Mouse (Mus musculus) adrenal gland, postnatal 25 days (tissue): Measurements from ENCODE around the gene Cdc6. TPM values are rescaled to one million over a fixed set of nuclear protein-coding genes. Genes with fewer than 3 reads are reported as not detected.

Source experiments
- DNase-seq: peaks from one replicate; pipeline ENCODE4 v3.0.0; 2021; ENCODE audit warnings: mixed read lengths
- long read RNA-seq: library from polyadenylated mRNA; stranded (forward); transcript quantifications from one replicate; pipeline ENCODE4 v2.0.0, GENCODE M21; 2021
- total RNA-seq: library from RNA; stranded (reverse); gene quantifications from 2 replicates; pipeline ENCODE4 v1.2.3, GENCODE M21; 2021

Gene Cdc6
- 1.7 and 4.3 TPM in 2 replicates for total RNA-seq
- long read RNA-seq, full-length matches to known transcripts = 2 of 4 reads
- long read RNA-seq, partial matches to known transcripts = 1 of 4 reads
- long read RNA-seq, other reads (novel, unspliced or antisense) = 1 of 4 reads

DNA sequence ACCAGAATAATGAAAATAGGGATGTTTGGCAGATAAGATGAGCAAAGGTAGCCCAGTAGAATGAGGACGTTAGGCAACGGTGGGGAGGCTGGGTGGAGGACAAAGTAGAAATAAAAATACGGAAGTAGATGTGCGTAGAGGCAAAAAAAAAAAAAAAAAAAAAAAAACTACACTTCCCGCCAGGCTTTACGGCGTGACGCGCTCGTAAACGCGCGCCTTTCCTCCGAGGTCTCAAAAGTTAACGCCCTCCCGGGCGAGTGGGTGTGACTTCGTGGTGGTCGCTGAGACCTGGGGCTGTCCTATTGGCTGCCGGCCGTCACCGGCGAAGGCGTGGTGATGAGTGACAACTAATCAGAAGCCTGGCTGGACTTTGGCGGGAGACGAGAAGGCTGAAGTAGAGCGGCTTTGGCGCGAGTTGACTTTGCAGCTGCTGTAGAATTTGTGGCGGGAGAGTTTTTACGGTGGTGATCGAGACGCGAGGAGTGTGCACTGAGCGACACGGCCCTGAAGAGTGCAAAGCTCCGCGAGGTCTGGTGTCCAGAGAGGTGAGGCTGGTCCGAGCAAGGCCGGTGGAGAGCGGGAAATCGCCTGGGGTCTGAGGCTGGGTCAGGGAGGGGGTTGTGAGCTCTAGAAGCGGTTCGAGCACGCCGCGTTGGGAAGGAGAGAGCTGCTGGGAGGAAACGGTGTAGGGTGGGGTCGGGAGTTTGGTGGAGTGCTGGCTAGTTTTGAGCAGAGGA, at the start of gene Cdc6:
TSS of gene Cdc6 (plus strand) at position 365 of the 737 bp plus-strand sequence.
- DNase-seq = peak; percentile 94

DNA sequence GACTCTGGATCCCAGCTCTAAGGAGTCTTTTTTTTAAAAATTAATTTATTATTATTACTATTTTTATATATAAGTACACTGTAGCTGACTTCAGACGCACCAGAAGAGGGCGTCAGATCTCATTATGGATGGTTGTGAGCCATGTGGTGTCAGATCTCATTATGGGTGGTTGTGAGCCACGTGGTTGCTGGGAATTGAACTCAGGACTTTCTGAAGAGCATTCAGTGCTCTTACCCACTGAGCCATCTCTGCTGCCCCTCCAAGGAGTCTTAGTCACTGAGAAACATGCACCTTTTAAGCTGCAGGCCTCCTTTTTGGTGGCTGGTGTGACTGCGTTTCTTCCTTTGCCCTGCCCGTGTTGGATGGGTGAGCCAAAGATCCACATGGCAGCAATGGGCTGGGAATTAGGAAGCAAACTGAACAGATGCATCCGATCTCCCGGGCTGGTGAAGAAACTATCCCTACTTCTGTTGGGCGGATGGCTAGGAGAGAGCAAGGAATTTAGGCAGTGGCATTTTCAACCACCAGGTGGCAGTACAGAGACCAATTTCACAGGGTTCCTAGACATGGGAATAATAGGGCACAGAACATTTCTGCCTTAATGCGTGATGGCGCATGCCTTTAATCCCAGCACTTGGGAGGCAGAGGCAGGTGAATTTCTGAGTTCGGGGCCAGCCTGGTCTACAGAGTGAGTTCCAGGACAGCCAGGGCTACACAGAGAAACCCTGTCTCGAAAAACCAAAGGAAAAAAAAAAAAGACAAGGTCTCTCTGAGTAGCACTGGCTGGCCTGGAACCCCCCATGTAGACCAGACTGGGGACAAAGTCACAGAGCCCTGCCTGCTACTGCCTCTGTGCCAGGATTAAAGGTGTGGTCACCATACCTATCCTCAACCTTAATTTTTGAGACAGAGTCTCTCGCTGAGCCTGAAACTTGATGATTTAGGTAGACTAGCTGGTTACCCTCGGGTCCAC, 48.6 kb upstream of the Cdc6 start:
- DNase-seq = peak; percentile 81

DNA sequence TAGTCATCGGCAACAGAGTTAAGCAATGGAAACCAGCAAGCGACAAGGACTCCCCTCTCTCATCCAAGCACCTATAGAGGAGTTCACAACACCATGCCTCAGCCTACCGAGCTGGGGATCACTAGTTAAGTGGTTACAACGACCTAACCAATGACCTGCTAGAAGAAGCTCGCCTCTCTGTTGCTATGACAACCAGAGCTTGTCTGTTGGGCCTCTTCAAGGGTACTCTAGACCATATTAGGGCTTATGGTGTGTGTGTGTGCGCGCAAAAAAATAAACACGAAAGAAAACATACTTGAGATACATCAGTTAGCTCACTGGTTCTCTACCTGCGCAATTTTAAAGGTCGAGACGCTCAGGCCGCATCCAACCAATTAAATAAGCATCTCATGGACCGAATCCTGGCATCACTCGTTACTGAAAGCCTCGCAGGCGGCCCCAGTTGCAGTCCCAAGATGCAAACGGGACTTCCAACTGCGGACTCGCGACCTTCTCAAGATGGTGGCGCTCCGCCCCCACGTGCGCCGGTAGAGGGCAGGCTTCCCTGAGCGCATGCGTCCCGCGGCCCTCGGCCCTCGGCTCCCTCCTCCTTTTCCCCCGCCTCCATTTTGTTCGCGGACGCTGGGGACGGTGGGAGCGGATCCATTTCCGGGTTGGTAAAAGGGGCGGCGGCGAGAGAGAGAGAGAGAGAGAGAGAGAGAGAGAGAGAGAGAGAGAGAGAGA, 44.4 kb upstream of the Cdc6 start, which contains the start of gene Wipf2:
TSS of gene Wipf2 (plus strand) at position 611 of the 723 bp plus-strand sequence.
- peak; percentile 97 for DNase-seq

DNA sequence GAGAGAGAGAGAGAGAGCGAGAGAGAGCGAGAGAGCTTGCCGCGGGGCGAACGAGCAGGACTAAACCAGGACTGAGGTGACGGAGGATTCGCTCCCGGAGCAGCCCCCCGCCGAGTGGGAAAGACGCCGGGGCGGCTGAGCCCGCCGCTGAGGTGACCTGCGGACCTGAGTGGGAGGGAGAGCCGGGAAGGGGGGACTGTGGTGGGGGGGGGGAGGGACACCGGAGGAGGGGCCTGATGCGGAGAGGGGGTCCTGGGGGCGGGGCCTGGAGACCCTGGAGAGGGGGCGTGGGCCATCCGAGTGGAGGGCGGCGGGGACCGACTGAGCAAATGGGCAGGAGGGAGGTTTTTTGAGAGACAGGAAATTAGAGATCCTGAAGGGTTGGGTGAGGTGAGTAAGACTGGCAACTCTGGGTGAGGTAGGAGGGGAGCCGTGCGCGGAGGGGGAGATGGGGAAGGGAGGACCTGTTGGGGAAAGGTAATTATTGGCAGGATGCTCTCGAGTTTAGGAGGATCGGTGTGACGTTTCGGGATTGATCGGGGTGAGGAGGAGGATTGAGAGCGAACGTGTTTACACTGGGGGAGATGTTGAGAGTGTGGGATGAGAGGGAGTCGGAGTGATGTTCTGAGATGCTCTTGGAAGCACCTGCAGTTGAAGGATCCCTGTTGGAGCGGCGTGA, 43.7 kb upstream of the Cdc6 start:
- peak; percentile 46 for DNase-seq

DNA sequence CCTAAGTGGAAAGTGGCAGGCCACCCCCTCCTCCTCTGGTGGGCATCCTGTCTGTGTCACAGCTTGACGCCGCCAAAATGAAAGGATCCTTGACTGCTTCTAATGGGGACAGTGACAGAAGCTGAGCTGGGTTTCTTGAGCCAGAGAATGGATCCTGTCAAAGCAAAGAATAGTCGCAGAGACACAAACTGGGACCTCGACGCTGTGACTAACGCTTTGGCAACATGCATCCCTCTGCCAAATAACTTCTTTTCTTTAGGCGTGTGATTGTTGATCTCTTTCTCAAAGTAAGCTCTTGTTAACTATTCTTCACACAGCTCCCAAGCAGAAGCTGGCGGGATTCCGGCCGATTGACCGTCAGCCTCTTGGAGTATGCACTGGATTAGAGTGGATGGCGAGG, 40.3 kb upstream of the Cdc6 start:
- DNase-seq = no peak

DNA sequence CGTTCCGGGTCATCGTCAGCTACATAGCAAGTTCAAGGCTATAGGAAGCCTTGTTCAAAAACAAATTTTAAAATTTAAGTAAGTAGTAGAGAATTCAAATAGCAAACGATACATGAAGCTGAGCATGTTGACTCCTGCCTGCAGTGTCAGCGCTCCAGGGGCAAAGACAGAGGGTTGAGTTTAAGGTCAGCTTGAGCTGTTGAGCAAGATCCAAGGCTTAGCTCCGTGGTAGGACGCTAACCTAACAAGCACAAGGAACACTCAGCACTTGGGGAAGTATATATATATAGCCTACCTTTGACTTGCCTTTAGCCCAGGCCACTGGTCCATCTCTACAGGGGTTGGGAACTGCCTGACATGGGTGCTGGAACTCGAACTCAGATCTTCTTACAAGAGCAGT, 37.7 kb upstream of the Cdc6 start:
- no peak for DNase-seq

DNA sequence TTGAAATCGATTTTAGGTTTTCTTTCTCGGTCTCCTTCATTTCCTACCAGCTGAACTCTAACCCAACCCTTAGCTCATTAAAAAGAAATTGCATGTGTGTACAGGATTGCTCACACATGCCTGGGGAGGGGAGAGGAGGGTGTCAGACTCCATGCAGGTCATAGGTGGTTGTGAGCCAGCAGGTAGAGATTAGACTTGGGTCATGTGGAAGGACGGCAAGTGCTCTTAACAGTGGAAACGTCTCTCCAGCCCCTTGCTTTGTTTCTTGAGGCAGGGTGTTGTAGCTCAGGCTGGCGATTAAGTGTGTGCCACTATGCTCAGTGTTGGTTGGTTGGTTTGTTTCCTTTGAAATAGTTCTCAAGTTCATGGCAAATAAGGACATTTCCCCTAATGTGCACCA, 36.8 kb upstream of the Cdc6 start:
- DNase-seq = no peak

DNA sequence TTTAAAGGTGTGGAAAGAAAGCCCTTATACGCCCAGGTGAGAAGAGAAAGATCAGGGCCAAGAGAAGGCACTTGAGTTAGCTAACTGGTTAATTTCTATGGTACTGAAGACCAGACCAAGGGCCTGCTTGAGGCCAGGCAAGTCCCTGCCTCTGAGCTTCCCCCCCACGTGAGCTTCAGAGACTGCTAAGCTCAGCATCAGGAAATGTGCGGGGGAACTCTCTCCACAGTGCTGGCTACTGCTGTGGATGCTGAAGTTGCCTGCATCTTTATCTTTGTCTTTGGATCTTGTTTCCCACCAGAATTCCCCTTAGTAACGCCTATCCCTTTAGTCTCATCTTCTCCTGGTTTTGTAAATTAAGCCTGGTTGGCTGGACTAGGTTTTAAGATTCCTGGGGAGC, 36.2 kb upstream of the Cdc6 start:
- DNase-seq = no peak

DNA sequence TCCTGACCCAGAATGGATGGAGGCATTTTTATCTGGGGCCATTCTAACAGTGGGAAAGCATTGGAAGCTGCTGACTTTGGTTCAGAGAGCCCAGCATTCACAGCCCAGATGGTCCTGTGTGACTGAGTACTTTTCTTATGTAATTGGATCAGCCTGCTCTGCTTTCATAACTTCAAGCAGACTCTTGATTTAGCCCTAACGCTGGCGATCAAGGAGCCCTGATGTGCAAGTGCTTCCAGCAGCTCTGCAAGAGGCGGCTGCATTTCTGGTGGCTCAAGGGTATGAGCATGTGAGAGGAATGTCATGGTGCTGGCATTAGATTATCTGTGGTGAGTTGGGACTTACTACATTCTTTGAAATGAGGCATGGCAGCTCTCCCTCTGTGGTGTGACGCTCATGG, 35.6 kb upstream of the Cdc6 start:
- no peak for DNase-seq

DNA sequence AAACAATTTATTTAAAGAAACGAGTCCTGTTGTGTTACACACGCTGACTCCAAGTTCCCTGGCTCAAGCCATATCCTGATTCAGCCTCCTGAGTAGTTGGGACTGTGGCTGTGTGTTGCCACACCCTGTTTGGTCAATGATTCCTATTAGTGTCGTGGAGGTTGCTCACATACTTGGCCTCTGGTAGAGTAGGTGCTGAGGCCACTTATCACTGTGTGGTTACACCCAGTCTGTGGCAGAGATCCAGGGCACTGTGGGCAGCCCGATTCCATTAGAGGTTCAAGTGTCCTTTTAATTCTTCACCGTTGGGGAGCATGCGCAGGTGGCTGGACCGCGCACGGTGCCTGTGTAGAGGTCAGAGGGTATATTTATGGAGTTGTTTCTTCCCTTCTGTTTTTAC, 33.7 kb upstream of the Cdc6 start:
- no peak for DNase-seq

DNA sequence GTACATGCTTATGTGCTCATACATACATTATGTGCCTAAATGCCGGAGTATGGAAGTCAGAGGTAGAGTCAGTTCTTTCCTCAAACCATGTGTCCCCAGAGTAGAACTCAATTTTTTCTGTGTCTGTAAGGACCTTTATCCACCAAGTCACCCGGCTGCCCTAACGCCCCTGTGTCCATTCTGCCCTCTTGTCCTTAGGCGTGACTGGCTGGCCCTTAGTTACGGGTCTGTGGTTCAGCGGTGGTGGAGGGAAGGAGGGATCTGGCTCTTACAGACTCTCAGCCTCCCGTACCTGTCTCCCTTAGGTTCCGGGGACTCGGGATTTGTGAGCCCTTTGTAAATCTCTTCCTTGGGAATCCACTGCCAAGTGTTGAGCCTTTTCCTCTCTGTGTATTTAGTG, 30.6 kb upstream of the Cdc6 start:
- no peak for DNase-seq

DNA sequence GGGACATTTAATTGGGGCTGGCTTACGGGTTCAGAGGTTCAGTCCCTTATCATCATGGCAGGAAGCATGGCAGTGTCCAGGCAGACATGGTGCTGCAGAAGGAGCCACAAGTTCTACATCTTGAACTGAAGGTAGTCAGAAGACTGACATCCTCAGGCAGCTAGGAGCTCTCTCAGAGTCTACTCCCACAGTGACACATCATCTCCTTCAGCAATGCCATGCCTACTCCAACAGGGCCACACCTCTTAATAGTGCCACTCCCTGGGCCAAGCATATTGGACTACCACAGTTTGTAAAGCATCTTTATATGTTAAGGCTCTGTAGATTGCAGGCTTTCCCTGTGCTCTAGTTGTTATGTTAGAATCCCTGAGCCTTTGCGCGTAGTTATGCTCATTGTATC, 19.9 kb upstream of the Cdc6 start:
- no peak for DNase-seq

DNA sequence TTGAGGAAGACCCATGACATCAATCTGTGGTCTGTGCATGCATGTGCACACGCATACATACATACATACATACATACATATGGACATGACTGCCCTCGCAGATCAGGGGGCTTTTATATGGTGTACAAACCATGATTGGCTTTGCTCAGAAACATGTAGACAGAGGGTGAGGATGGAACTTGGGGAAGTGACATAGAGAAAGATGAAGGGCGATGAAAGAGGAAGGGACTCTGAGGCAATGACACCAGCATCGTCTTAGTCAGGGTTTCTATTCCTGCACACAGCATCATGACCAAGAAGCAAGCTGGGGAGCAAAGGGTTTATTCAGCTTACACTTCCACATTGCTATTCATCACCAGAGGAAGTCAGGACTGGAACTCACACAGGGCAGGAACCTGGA, 18.5 kb upstream of the Cdc6 start:
- no peak for DNase-seq

DNA sequence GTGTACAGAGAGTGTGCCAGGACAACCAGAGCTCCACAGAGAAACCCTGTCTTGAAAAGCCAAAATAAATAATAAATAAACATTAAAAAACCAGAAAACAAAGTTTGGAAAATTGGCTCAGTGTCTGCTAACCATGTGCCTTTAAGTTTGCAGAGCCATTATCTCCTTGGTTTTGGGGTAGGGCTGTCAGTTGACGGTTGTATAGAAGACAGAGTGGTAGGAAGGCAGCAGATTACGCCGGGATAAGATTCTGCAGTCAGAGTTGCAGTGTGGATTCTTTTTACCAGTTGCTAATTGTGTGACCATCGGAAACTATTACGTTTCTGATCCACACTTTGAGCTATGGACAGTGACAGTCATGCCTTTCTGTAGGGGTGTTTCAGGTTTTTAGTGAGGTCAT, 17.6 kb upstream of the Cdc6 start:
- no peak for DNase-seq

DNA sequence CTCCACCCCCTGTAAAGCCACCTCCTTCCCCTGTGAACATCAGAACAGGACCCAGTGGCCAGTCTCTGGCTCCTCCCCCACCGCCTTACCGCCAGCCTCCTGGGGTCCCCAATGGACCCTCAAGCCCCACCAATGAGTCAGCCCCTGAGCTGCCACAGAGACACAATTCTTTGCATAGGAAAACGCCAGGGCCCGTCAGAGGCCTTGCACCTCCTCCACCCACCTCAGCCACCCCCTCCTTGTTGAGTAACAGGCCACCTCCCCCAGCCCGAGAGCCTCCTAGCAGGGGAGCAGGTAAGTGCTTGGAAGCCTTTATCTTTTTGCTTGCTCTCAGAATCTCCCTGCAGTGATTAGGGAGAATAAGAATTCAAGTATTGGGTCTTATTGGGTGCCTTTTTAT, 15.2 kb upstream of the Cdc6 start:
- no peak for DNase-seq

DNA sequence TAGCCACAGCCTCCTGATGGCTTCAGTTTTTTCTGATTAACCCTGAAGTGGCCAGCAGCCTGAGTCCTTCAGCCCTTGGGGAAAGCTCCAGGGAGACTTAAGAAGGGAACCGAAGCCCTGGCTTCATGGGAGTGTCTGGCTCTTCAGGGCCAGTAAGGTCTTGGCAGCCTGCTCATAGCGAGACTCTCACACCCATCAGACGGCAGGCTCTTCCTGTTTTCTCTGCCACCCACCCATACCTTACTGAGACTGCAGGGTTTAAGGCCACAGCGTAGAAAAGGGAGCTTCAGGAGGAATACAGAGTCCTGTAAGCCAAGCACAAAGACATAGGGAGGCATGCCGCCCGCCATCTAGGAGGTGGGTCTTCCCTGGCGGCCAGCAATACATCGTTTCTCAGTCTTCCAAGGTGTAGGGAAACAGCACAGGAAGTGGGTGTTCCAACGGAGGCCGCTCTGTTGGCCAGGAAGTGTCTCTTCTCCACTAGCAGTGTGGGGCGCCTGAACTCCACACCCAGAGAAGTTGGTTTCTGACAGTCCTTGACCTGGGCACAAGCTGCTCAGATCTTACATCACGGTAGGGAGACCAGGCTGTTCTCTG, 7.0 kb upstream of the Cdc6 start:
- DNase-seq = no peak

DNA sequence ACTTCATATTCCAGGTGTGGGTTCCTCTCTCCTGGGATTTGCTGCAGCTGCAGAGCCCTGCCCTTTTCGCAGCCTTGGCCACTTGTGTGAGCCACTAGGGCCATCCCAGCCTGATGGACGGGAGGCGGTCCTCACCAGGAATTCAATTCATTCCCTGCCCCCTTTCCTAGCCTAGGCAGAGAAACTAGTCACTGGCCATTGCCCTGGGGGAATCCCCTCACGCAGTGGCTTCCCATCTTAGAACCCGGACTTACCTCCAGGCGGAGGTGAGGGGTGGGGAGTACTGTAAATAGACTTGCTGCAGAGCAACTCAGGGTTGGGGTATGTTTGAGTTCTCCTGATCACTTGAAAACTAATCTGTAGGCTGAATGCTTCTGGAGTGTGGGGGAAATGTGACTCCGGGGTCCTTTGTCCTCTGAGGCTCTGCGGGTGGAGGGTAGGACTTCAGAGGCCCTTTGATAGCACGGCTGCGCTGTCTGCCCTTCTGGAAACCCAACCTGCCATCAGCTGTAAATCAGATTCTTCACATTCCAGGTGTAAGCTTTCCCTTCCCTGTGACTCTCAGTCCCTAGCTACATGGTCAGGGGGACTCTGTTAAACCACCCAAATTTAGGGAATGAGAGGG, 4.9 kb upstream of the Cdc6 start:
- no peak for DNase-seq

DNA sequence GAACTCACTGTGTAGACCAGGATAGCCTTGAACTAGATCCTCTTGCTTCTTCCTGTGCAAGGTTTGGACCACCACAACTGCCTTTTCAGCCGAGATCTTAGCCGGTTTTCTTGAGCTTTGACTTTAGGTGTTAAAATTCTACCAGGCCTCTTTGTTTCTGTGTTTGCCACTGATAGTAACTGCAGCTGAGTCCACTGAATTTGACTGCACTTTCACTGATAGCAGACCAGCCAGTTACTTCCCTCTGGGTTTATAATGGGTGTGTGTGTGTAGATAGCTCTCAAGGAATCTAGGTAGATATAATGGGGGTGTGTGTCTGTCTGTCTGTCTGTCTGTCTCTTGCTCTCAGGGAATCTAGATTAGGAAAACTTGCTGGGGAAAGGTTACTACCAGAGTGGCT, 3.0 kb upstream of the Cdc6 start:
- no peak for DNase-seq

DNA sequence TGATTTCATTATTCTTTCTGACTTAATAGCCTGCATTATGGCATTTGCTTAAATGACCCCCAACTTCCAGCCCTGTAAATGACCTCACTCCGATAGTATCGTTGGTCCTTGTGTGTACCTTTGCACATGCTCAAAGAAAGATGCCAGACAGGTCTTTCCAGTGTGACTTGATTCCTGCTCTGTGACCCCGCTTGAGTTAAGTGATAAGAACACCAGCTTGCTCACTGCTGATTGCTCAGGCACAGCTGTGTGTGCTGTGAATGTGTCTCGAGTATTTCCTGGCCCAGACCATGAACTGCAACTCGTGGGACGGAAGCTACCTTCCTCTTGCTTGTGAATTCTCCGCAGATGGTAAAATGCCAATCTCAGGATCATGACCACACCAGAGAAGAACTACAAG, 2.6 kb upstream of the Cdc6 start:
- no peak for DNase-seq

DNA sequence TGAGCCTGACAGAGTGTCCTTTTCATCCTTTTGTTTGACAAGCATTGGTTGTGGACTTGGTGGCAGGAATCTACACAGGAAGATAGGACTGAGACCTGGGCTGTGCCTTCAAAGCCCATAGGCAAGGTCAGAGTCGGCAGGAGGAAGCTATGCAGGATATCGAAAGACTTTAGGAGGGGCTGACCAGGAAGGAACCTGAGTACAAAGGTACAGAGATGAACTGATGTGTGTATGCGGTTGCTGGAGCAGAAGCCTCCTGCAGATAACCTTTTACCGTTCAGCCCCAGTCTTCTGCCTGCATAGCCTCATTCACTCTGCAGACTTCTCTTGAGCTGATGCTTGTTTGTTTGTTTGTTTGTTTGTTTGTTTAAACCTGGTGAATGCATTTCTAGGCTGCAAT, 2.0 kb upstream of the Cdc6 start:
- DNase-seq = no peak

DNA sequence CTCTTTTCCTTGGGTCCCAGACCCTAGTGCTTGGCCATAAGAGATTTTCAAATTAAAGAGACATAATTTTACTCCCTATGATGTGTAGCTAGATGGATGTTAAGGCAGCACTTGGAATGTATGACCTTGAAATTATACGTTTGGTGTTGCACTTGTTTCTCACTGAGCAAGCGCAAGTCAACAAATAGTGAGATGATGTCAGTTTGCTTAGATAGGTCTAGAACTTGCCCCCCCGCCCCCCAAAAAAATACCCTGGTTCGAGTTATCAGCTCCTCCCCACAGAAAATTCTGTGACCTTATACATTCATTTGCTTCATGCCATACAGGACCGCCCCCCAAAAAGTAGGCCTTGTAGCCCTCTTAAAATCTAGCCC, 551 bp upstream of the Cdc6 start:
- DNase-seq = no peak
